Mouse (Mus musculus) limb, embryonic 12.5 days (tissue): ENCODE results near the gene Olfr736. TPM values are rescaled to one million over a fixed set of nuclear protein-coding genes. Genes with fewer than 3 reads are reported as not detected.

Experiments
- ATAC-seq: fragments of 200-750 bp; cut with Nextera tagmentation; 2 replicates; pipeline ENCODE4 v1.8.0; 2017; ENCODE audit warnings: low read depth, moderate TSS enrichment; ENCODE audit not compliant: insufficient number of reproducible peaks, insufficient read depth, low FRiP score, low TSS enrichment
- H3K27ac ChIP-seq: fragments of 300-500 bp; sonication (generic); 2 replicates; pipeline ENCODE4 v1.5.1; 2016; ENCODE audit warnings: mild to moderate bottlenecking, moderate library complexity
- H3K27me3 ChIP-seq: fragments of 300-500 bp; sonication (generic); 2 replicates; pipeline ENCODE4 v1.6.1; 2016; ENCODE audit warnings: mild to moderate bottlenecking, moderate library complexity
- H3K36me3 ChIP-seq: fragments of 300-500 bp; sonication (generic); 2 replicates; pipeline ENCODE4 v1.6.1; 2016; ENCODE audit warnings: mild to moderate bottlenecking, moderate library complexity
- H3K4me1 ChIP-seq: fragments of 300-500 bp; sonication (generic); replicated peaks from 2 replicates; pipeline ENCODE4 v1.6.1; 2016
- H3K4me2 ChIP-seq: fragments of 300-500 bp; sonication (generic); 2 replicates; pipeline ENCODE4 v1.6.1; 2016; ENCODE audit warnings: mild to moderate bottlenecking, moderate library complexity
- H3K4me3 ChIP-seq: fragments of 300-500 bp; sonication (generic); replicated peaks from 2 replicates; pipeline ENCODE4 v1.5.1; 2016; ENCODE audit warnings: mild to moderate bottlenecking
- H3K9ac ChIP-seq: fragments of 300-500 bp; sonication (generic); replicated peaks from 2 replicates; pipeline ENCODE4 v1.6.1; 2016; ENCODE audit warnings: mild to moderate bottlenecking, moderate library complexity
- H3K9me3 ChIP-seq: fragments of 300-500 bp; sonication (generic); 2 replicates; pipeline ENCODE4 v1.6.1; 2016; ENCODE audit warnings: mild to moderate bottlenecking, moderate library complexity
- WGBS: fragments of 180-500 bp; shearing (Covaris S2); methylation state at CpG from one replicate; pipeline ENCODE4 v1.1.7; 2016; 5-methylcytosine and 5-hydroxymethylcytosine counted together
- polyA plus RNA-seq: library from polyadenylated mRNA; unstranded; fragments of >200 nt; fragmentation: Nextera tagmentation; extraction: Ambion mirVana; gene quantifications from 2 replicates; pipeline ENCODE4 v1.2.1, GENCODE M21; 2016

Olfr736 gene
- not detected in 2 replicates for polyA plus RNA-seq

- no peaks in the 10 kb centered on the region for H3K36me3 ChIP-seq
- H3K4me3 ChIP-seq = no peak within 1 kb of the TSS
- no peak within 1 kb of the TSS for H3K4me2 ChIP-seq
- WGBS = 86% methylated on average over 2 of the region's 2 CpGs
- no peaks in the 10 kb centered on the region for H3K4me1 ChIP-seq
- H3K27ac ChIP-seq = no peak within 1 kb of the TSS
- ATAC-seq = no peak
- H3K9me3 ChIP-seq = no peaks in the 10 kb centered on the region
- H3K9ac ChIP-seq = no peak within 1 kb of the TSS
- no peaks in the 10 kb centered on the region for H3K27me3 ChIP-seq
Measured at GRCm38 (mm10) chr14:50380863-50381262, at the start of gene Olfr736. TSS of gene Olfr736 (plus strand) at chr14:50381163.

GRCm38 (mm10) chr14:50348796-50349195, 32.2 kb upstream of the Olfr736 start, which contains the start of gene Olfr735:
TSS of gene Olfr735 (minus strand) at chr14:50348872.
- no peaks in the 10 kb centered on the region for H3K9me3 ChIP-seq
- no peaks in the 10 kb centered on the region for H3K4me1 ChIP-seq
- H3K4me3 ChIP-seq = no peak within 1 kb of the TSS
- ATAC-seq = no peak
- no peak within 1 kb of the TSS for H3K27ac ChIP-seq
- H3K9ac ChIP-seq = no peak within 1 kb of the TSS
- no peak within 1 kb of the TSS for H3K4me2 ChIP-seq
- H3K27me3 ChIP-seq = no peaks in the 10 kb centered on the region
- H3K36me3 ChIP-seq = no peaks in the 10 kb centered on the region
- WGBS = 91% methylated on average over 2 of the region's 2 CpGs

- WGBS = 48% methylated on average over 3 of the region's 3 CpGs
- Histone ChIP-seq H3K27ac (no peak overlapping the region), H3K9me3 (no peaks in the 10 kb centered on the region), H3K4me1 (no peaks in the 10 kb centered on the region), H3K27me3 (no peaks in the 10 kb centered on the region), H3K36me3 (no peaks in the 10 kb centered on the region), H3K9ac (no peak overlapping the region), H3K4me3 (no peak overlapping the region), H3K4me2 (no peak overlapping the region)
- no peak for ATAC-seq
Measured at GRCm38 (mm10) chr14:50352438-50352837, 28.5 kb upstream of the Olfr736 start.

GRCm38 (mm10) chr14:50356725-50357124, 24.2 kb upstream of the Olfr736 start:
- no peak overlapping the region for H3K4me2 ChIP-seq
- H3K27ac ChIP-seq = no peak overlapping the region
- H3K27me3 ChIP-seq = no peaks in the 10 kb centered on the region
- no peak overlapping the region for H3K4me3 ChIP-seq
- H3K36me3 ChIP-seq = no peaks in the 10 kb centered on the region
- no peak for ATAC-seq
- H3K9me3 ChIP-seq = no peaks in the 10 kb centered on the region
- no peaks in the 10 kb centered on the region for H3K4me1 ChIP-seq
- no peak overlapping the region for H3K9ac ChIP-seq
- 87% methylated on average over 2 of the region's 2 CpGs for WGBS

GRCm38 (mm10) chr14:50357593-50357992, 23.4 kb upstream of the Olfr736 start, which contains the start of gene Tlr11:
TSS of gene Tlr11 (plus strand) at chr14:50357914.
- no peak for ATAC-seq
- Histone ChIP-seq H3K4me1 (no peaks in the 10 kb centered on the region), H3K9me3 (no peaks in the 10 kb centered on the region), H3K36me3 (no peaks in the 10 kb centered on the region), H3K27me3 (no peaks in the 10 kb centered on the region), H3K4me2 (no peak within 1 kb of the TSS), H3K9ac (no peak within 1 kb of the TSS), H3K27ac (no peak within 1 kb of the TSS), H3K4me3 (no peak within 1 kb of the TSS)
- 84% methylated on average over 2 of the region's 2 CpGs for WGBS

GRCm38 (mm10) chr14:50360480-50360879, 20.5 kb upstream of the Olfr736 start:
- Histone ChIP-seq H3K9ac (no peak overlapping the region), H3K36me3 (no peaks in the 10 kb centered on the region), H3K27me3 (no peaks in the 10 kb centered on the region), H3K9me3 (no peaks in the 10 kb centered on the region), H3K4me3 (no peak overlapping the region), H3K4me2 (no peak overlapping the region), H3K4me1 (no peaks in the 10 kb centered on the region), H3K27ac (no peak overlapping the region)
- WGBS = 84% methylated on average over 3 of the region's 3 CpGs
- no peak for ATAC-seq

GRCm38 (mm10) chr14:50363561-50363960, 17.4 kb upstream of the Olfr736 start:
- Histone ChIP-seq H3K27ac (no peak overlapping the region), H3K36me3 (no peaks in the 10 kb centered on the region), H3K27me3 (no peaks in the 10 kb centered on the region), H3K4me1 (no peaks in the 10 kb centered on the region), H3K9me3 (no peaks in the 10 kb centered on the region), H3K4me3 (no peak overlapping the region), H3K4me2 (no peak overlapping the region), H3K9ac (no peak overlapping the region)
- WGBS = 79% methylated on average over 2 of the region's 2 CpGs
- ATAC-seq = no peak

- H3K36me3 ChIP-seq = no peaks in the 10 kb centered on the region
- no peaks in the 10 kb centered on the region for H3K27me3 ChIP-seq
- WGBS = 88% methylated on average over 1 of the region's 1 CpGs
- no peak within 1 kb of the TSS for H3K27ac ChIP-seq
- H3K4me3 ChIP-seq = no peak within 1 kb of the TSS
- no peak within 1 kb of the TSS for H3K9ac ChIP-seq
- no peaks in the 10 kb centered on the region for H3K4me1 ChIP-seq
- no peaks in the 10 kb centered on the region for H3K9me3 ChIP-seq
- ATAC-seq = no peak
- H3K4me2 ChIP-seq = no peak within 1 kb of the TSS
Measured at GRCm38 (mm10) chr14:50407268-50407667, 26.3 kb downstream of the Olfr736 start, which contains the start of gene Olfr738. TSS of gene Olfr738 (plus strand) at chr14:50407568.

GRCm38 (mm10) chr14:50418326-50418725, 37.4 kb downstream of the Olfr736 start, which contains the start of gene Olfr739:
TSS of gene Olfr739 (plus strand) at chr14:50418626.
- H3K4me3 ChIP-seq = no peak within 1 kb of the TSS
- H3K9ac ChIP-seq = no peak within 1 kb of the TSS
- no peaks in the 10 kb centered on the region for H3K36me3 ChIP-seq
- 71% methylated on average over 2 of the region's 2 CpGs for WGBS
- no peaks in the 10 kb centered on the region for H3K9me3 ChIP-seq
- H3K27ac ChIP-seq = no peak within 1 kb of the TSS
- no peaks in the 10 kb centered on the region for H3K27me3 ChIP-seq
- no peaks in the 10 kb centered on the region for H3K4me1 ChIP-seq
- H3K4me2 ChIP-seq = no peak within 1 kb of the TSS
- no peak for ATAC-seq

Other genes with a start within 250 kb of the Olfr736 start
- gene Olfr728, start 238.5 kb upstream of the Olfr736 start, polyA plus RNA-seq = not detected in 2 replicates
- gene Olfr729, start 228.3 kb upstream of the Olfr736 start, polyA plus RNA-seq = not detected in 2 replicates
- gene Olfr730, start 193.0 kb upstream of the Olfr736 start, polyA plus RNA-seq = not detected in 2 replicates
- not detected in 2 replicates for gene Olfr731, start 139.3 kb upstream of the Olfr736 start, polyA plus RNA-seq
- gene Olfr732, start 97.0 kb upstream of the Olfr736 start, polyA plus RNA-seq = not detected in 2 replicates
- gene Olfr733, start 79.6 kb upstream of the Olfr736 start, polyA plus RNA-seq = not detected in 2 replicates
- gene Olfr734, start 54.4 kb upstream of the Olfr736 start, polyA plus RNA-seq = not detected in 2 replicates
- not detected in 2 replicates for gene Olfr735, start 32.3 kb upstream of the Olfr736 start, polyA plus RNA-seq
- not detected in 2 replicates for gene Tlr11, start 23.2 kb upstream of the Olfr736 start, polyA plus RNA-seq
- gene Olfr738, start 26.4 kb downstream of the Olfr736 start, polyA plus RNA-seq = not detected in 2 replicates
- not detected in 2 replicates for gene Olfr739, start 37.5 kb downstream of the Olfr736 start, polyA plus RNA-seq
- not detected in 2 replicates for gene Olfr740, start 64.4 kb downstream of the Olfr736 start, polyA plus RNA-seq
- not detected in 2 replicates for gene Olfr741, start 91.6 kb downstream of the Olfr736 start, polyA plus RNA-seq
- not detected in 2 replicates for gene Olfr742, start 122.4 kb downstream of the Olfr736 start, polyA plus RNA-seq
- not detected in 2 replicates for gene Olfr743, start 140.7 kb downstream of the Olfr736 start, polyA plus RNA-seq
- not detected in 2 replicates for gene Olfr744, start 233.7 kb downstream of the Olfr736 start, polyA plus RNA-seq